Mouse (Mus musculus): ENCODE measurements around the gene Mccc2. TPM values are rescaled to one million over a fixed set of nuclear protein-coding genes. Genes with fewer than 3 reads are reported as not detected.

The Mccc2 gene
- 1 to 10 TPM; 3.7 to 6.4 TPM for total RNA-seq (2023)

GRCm38 (mm10) chr13:100014906-100015895 lies at the start of gene Mccc2:
TSS of gene Mccc2 (minus strand) at chr13:100015639.

GRCm38 (mm10) chr13:99900965-99901364 lies 114.5 kb downstream of the Mccc2 start, which contains the start of gene Cartpt:
TSS of gene Cartpt (minus strand) at chr13:99901091.

Other genes with a start within 250 kb of the Mccc2 start
- gene Cartpt, start 114.5 kb downstream of the Mccc2 start, total RNA-seq (2023) = not detected
- gene Bdp1, start 88.4 kb upstream of the Mccc2 start, total RNA-seq (2023) = 10 to 100 TPM; 31.5 to 38.3 TPM
- 1 to 10 TPM; 1.5 to 1.6 TPM for gene Serf1, start 92.4 kb upstream of the Mccc2 start, total RNA-seq (2023)
- 10 to 100 TPM; 45.5 to 51.3 TPM for gene Smn1, start 109.2 kb upstream of the Mccc2 start, total RNA-seq (2023)
- gene Naip2, start 186.5 kb upstream of the Mccc2 start, total RNA-seq (2023) = 10 to 100 TPM; 47.6 to 56.2 TPM
- 10 to 100 TPM; 24.8 to 29.5 TPM for gene Naip5, start 230.7 kb upstream of the Mccc2 start, total RNA-seq (2023)

All from neutrophil, adult 59 days (primary cell).